Mouse (Mus musculus) spleen, postnatal 14 days (tissue): ENCODE data around the gene Lamc1.

ENCODE experiments used
- DNase-seq, 2 experiments: peaks; one replicate each; pipeline ENCODE4 v3.0.0; 2021 to 2022; ENCODE audit warnings: low spot score in 2 of 2

Lamc1 gene

GRCm38 (mm10) chr1:153191237-153191942, 141.2 kb downstream of the Lamc1 start:
- no peak for DNase-seq

DNA sequence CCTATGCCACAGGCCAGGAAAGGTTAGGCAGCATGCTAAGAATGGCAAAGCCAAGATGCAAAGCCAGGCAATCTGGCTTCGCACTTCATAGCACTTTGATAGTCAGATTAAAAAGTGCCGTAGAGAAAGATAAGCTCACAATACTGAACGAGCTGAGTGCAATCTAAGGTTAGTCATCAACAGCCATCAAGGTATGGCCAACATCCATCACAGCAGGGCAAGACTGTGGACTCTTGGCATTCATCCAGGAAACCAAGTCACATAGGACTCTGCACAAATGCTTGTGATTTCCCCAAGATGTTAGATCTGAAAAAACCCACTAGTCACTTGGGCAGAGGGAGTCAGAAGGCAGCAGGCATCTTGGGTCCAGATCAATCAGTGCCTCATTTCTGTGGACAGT, 144.5 kb downstream of the Lamc1 start:
- no peak for DNase-seq

DNA sequence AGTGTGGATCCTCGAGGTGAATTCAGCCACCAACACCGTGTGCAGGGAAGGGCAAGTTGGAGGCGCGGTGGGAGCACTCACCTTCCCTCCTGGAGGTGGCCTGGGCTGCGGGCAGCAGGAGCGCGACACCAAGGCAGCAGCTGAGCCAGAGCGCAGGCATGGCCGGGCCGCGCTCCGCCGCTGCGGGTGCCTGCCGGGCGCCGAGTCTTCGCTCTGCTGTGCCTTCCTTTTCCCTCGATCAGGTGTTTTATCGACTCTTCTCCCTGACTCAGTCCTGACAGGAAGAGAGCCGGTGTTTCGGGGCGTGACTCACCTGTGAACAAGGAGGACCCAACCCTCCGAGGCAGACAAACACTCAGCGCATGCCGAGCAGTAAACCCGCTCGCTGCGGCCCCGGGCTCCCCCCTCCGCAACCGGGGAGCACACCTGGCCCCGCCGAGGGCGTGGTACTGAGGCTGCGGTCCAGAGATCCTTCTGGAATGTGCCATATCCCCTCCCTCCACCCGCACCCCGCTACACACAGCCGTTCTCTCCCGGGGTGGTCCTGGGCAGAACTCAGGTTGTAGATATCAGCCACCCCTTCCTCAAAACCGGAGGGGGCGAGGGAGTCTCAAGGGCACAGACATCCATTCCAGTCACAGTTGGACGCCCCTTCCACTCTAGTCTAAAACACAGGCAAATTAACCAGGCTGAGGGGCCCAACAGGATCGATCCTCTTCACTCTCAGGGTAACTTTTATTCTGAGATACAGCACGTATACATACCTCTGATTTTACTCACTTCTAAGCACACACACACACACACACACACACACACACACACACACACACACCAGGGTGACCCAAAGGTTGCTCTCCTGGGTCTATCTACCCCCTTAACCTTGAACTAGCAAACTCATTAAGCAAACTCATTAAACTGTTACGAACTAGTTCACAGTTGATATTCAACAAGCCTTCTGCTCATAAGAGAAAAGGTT, 146.5 kb downstream of the Lamc1 start, which contains the start of gene Lamc2:
TSS of gene Lamc2 (minus strand) at position 620 of the 976 bp plus-strand sequence.
- no peak for DNase-seq

- no peak for DNase-seq
These were observed 151.8 kb downstream of the Lamc1 start for GRCm38 (mm10) chr1:153180586-153181289.

GRCm38 (mm10) chr1:153180160-153180559, 152.4 kb downstream of the Lamc1 start:
- no peak for DNase-seq

DNA sequence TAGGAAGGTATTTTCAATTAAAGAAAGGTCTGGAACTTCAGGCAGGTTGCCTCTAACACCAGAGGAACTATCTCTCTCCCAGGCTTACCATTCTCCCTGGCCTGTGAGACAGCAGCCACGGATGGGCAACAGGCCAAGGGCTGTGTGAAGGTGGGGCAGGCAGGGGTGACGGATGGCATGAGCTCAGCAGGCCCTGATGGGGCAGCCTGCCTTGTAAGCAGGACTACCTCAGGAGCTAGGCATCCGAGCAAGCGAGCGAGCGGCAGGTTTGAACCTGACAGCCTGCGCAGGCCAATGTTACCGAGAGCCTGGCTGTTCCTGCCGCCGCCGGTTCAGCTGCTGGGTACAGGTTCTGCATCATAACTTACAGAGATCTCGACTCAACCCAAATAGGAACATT, 157.8 kb downstream of the Lamc1 start:
- no peak for DNase-seq

- DNase-seq = no peak
These were observed 159.3 kb downstream of the Lamc1 start for GRCm38 (mm10) chr1:153173276-153173675.

DNA sequence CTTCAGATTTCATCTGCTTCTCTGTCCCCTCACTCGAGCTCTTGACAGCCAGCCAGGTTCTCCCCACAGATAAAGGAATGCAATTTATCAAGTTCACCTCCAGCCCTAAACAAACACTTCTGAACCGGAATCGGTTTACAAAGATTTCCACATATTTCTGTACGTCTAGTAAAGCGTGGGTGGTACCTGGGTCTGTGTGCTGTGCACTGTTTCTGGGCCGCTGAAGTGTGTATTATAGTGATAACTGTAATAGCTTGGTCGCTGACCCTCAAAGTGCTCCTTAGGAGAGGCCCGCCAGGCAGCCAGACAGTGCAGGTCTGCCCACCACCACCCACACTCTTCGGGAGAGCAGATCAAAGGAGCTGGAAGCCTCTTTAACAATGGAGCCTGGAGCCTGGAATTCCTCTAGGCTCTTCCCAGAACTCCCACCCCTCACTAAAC, 160.3 kb downstream of the Lamc1 start:
- DNase-seq = no peak

DNA sequence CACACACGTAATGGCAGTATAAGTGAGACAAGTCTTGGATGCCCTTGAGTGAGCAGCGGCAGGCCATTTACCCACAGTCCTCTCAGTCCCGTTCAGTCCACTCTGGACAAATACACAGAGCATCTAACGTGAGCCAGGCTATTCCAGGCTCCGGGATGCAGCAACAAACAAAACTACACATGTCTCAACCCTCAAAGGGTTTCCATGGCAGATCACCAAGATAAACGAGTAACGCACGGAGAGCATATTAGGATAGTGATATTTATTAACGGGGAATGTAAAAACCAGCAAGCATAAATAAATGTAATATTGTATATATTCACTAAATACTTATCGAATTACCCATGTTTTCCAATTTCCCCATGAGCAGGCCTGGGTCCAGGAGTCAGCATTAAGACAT, 161.6 kb downstream of the Lamc1 start:
- DNase-seq = no peak
